Mouse (Mus musculus) bone marrow macrophage, adult 2 months (primary cell): ENCODE measurements around the gene Qtrt2.

ENCODE experiments used
- CTCF ChIP-seq: IDR thresholded peaks from 2 replicates; pipeline ENCODE4 v1.5.1; 2012; ENCODE audit warnings: low read depth, mild to moderate bottlenecking, low read length, moderate library complexity
- POLR2A ChIP-seq: IDR thresholded peaks from 2 replicates; pipeline ENCODE4 v1.6.1; 2012; ENCODE audit warnings: mild to moderate bottlenecking, low read depth, low read length, borderline replicate concordance

DNA sequence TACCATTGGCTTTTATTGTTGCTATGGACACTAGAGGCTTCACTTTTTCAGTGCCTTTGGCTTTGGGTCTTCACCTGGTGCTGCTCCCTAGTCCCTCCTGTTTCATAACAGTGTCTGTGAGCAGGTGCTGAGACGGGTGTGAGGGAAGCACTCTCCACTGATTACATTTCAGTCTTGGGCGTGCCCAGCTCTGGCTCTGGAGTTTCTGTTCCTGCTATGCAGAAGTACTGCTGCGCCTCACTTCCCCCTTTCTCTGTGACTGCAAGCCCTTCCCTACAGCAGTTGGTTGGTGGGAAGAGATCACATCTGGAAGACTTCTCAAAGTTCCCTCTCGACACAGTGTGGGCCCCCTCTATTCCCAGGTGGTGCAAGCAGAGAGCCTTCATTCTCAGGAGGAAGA, 25.0 kb upstream of the Qtrt2 start:
- no peak for TF ChIP-seq CTCF
- TF ChIP-seq POLR2A, result no peak
